Mouse (Mus musculus) limb, embryonic 15.5 days (tissue): ENCODE data around the gene Endod1. TPM values are rescaled to one million over a fixed set of nuclear protein-coding genes. Genes with fewer than 3 reads are reported as not detected.

Experiments used
- ATAC-seq: fragments of 200-750 bp; cut with Nextera tagmentation; 2 replicates; pipeline ENCODE4 v1.8.0; 2017; ENCODE audit warnings: low read depth, moderate TSS enrichment; ENCODE audit not compliant: insufficient number of reproducible peaks, low FRiP score, low TSS enrichment
- H3K27ac ChIP-seq: fragments of 300-500 bp; sonication (generic); 2 replicates; pipeline ENCODE4 v1.5.1; 2015; ENCODE audit warnings: moderate library complexity, mild to moderate bottlenecking, inconsistent platforms
- H3K27me3 ChIP-seq: fragments of 300-500 bp; sonication (generic); 2 replicates; pipeline ENCODE4 v1.6.1; 2015; ENCODE audit warnings: inconsistent platforms
- H3K36me3 ChIP-seq: fragments of 300-500 bp; sonication (generic); 2 replicates; pipeline ENCODE4 v1.6.1; 2015; ENCODE audit warnings: inconsistent platforms
- H3K4me1 ChIP-seq: fragments of 300-500 bp; sonication (generic); 2 replicates; pipeline ENCODE4 v1.6.1; 2015; ENCODE audit warnings: inconsistent platforms
- H3K4me2 ChIP-seq: fragments of 300-500 bp; sonication (generic); 2 replicates; pipeline ENCODE4 v1.6.1; 2015; ENCODE audit warnings: mild to moderate bottlenecking, inconsistent platforms
- H3K4me3 ChIP-seq: fragments of 300-500 bp; sonication (generic); 2 replicates; pipeline ENCODE4 v1.5.1; 2015; ENCODE audit warnings: mild to moderate bottlenecking, inconsistent platforms
- H3K9ac ChIP-seq: fragments of 300-500 bp; sonication (generic); 2 replicates; pipeline ENCODE4 v1.6.1; 2015; ENCODE audit warnings: inconsistent platforms
- H3K9me3 ChIP-seq: fragments of 300-500 bp; sonication (generic); 2 replicates; pipeline ENCODE4 v1.6.1; 2016; ENCODE audit warnings: inconsistent platforms
- WGBS: fragments of 180-500 bp; shearing (Covaris S2); methylation state at CpG from one replicate; pipeline ENCODE4 v1.1.7; 2015; 5-methylcytosine and 5-hydroxymethylcytosine counted together
- polyA plus RNA-seq: library from polyadenylated mRNA; unstranded; fragments of >200 nt; fragmentation: Nextera tagmentation; extraction: Ambion mirVana; gene quantifications from 2 replicates; pipeline ENCODE4 v1.2.1, GENCODE M21; 2015

Endod1 gene
- polyA plus RNA-seq, 1 experiment from 2014 or later, result 26.2 TPM

- Histone ChIP-seq H3K27me3 (no peaks in the 10 kb centered on the region), H3K4me1 (peaks cover 3% of the 10 kb centered on the region), H3K9ac (no peak overlapping the region), H3K36me3 (peaks cover 27% of the 10 kb centered on the region), H3K4me2 (no peak overlapping the region), H3K9me3 (no peaks in the 10 kb centered on the region), H3K4me3 (no peak overlapping the region), H3K27ac (no peak overlapping the region)
- 79% methylated on average over 9 of the region's 9 CpGs for WGBS
- ATAC-seq, result no peak
Measured at GRCm38 (mm10) chr9:14304262-14304968, 76.9 kb downstream of the Endod1 start.

Other genes starting within 250 kb of the Endod1 start
- 15.5 and 18.2 TPM in 2 replicates for gene Sesn3, start 106.4 kb downstream of the Endod1 start, polyA plus RNA-seq
- gene Kdm4d, start 119.0 kb upstream of the Endod1 start, polyA plus RNA-seq, result 0.29 and 0.32 TPM in 2 replicates
- 143 and 154 TPM in 2 replicates for gene Cwc15, start 119.1 kb upstream of the Endod1 start, polyA plus RNA-seq